Mouse (Mus musculus): ENCODE data around the gene Erap1. TPM values are rescaled to one million over a fixed set of nuclear protein-coding genes. Genes with fewer than 3 reads are reported as not detected.

Erap1 gene
- polyA plus RNA-seq, 1 experiment from 2014 or later: 7.2 TPM

GRCm38 (mm10) chr13:74696225-74696624, 56.9 kb downstream of the Erap1 start:
- Histone ChIP-seq H3K9ac (no peak overlapping the region), H3K27ac (no peak overlapping the region), H3K4me1 (no peaks in the 10 kb centered on the region), H3K4me3 (no peak overlapping the region), H3K27me3 (no peaks in the 10 kb centered on the region), H3K9me3 (no peaks in the 10 kb centered on the region), H3K36me3 (peaks cover 14% of the 10 kb centered on the region), H3K4me2 (replicated peaks) (no peak overlapping the region)
- no peak for ATAC-seq (ENCODE audit: low FRiP score, low read depth)
- WGBS: 47% methylated on average over 3 of the region's 3 CpGs

GRCm38 (mm10) chr13:74719002-74719401, 79.6 kb downstream of the Erap1 start:
- WGBS: 71% methylated on average over 2 of the region's 2 CpGs

GRCm38 (mm10) chr13:74733726-74734125, 94.4 kb downstream of the Erap1 start:
- Histone ChIP-seq H3K36me3 (peaks cover 52% of the 10 kb centered on the region), H3K9ac (no peak overlapping the region), H3K9me3 (no peaks in the 10 kb centered on the region)

More at GRCm38 (mm10) chr13:74719002-74719401, 79.6 kb downstream of the Erap1 start:
- H3K27ac ChIP-seq: no peak overlapping the region
- H3K4me3 ChIP-seq: no peak overlapping the region
- H3K27me3 ChIP-seq: no peaks in the 10 kb centered on the region
- ATAC-seq (ENCODE audit: low FRiP score, low read depth): no peak
- no peak overlapping the region for H3K4me2 ChIP-seq (replicated peaks)
- H3K9me3 ChIP-seq: 0 out of 2 replicates have a peak, but pooled peaks cover 6% of the 10 kb centered on the region
- peaks cover 38% of the 10 kb centered on the region for H3K36me3 ChIP-seq
- H3K4me1 ChIP-seq: no peaks in the 10 kb centered on the region
- no peak overlapping the region for H3K9ac ChIP-seq

GRCm38 (mm10) chr13:74735834-74736233, 96.5 kb downstream of the Erap1 start:
- Histone ChIP-seq H3K9ac (no peak overlapping the region), H3K9me3 (no peaks in the 10 kb centered on the region), H3K4me3 (no peak overlapping the region), H3K27me3 (no peaks in the 10 kb centered on the region), H3K4me1 (no peaks in the 10 kb centered on the region), H3K36me3 (peaks cover 46% of the 10 kb centered on the region), H3K4me2 (replicated peaks) (no peak overlapping the region), H3K27ac (no peak overlapping the region)
- no peak for ATAC-seq (ENCODE audit: low FRiP score, low read depth)
- 84% methylated on average over 5 of the region's 5 CpGs for WGBS

More at GRCm38 (mm10) chr13:74733726-74734125, 94.4 kb downstream of the Erap1 start:
- no peak overlapping the region for H3K27ac ChIP-seq
- no peak overlapping the region for H3K4me3 ChIP-seq
- no peaks in the 10 kb centered on the region for H3K27me3 ChIP-seq
- WGBS: 94% methylated on average over 4 of the region's 4 CpGs
- H3K4me1 ChIP-seq: no peaks in the 10 kb centered on the region
- H3K4me2 ChIP-seq (replicated peaks): no peak overlapping the region
- no peak for ATAC-seq (ENCODE audit: low FRiP score, low read depth)

GRCm38 (mm10) chr13:74736396-74736795, 97.0 kb downstream of the Erap1 start:
- H3K27ac ChIP-seq: no peak overlapping the region
- 87% methylated on average over 2 of the region's 2 CpGs for WGBS
- H3K36me3 ChIP-seq: peaks cover 44% of the 10 kb centered on the region

More at GRCm38 (mm10) chr13:74736396-74736795, 97.0 kb downstream of the Erap1 start:
- no peak overlapping the region for H3K4me2 ChIP-seq (replicated peaks)
- no peaks in the 10 kb centered on the region for H3K27me3 ChIP-seq
- H3K9ac ChIP-seq: no peak overlapping the region
- H3K9me3 ChIP-seq: no peaks in the 10 kb centered on the region
- H3K4me3 ChIP-seq: no peak overlapping the region
- H3K4me1 ChIP-seq: no peaks in the 10 kb centered on the region
- ATAC-seq (ENCODE audit: low FRiP score, low read depth): no peak

Other genes starting within 250 kb of the Erap1 start
- 5.3 and 6.6 TPM in 2 replicates for gene Zfp72, start 248.7 kb upstream of the Erap1 start, polyA plus RNA-seq (2015; fragmentation: Nextera tagmentation; extraction: Ambion mirVana)
- gene Ftl1-ps1, start 239.9 kb upstream of the Erap1 start, polyA plus RNA-seq (2015; fragmentation: Nextera tagmentation; extraction: Ambion mirVana): 95.3 and 95.4 TPM in 2 replicates
- gene Zfp825, start 145.6 kb upstream of the Erap1 start, polyA plus RNA-seq (2015; fragmentation: Nextera tagmentation; extraction: Ambion mirVana): 26.1 and 26.5 TPM in 2 replicates
- 34.1 and 34.3 TPM in 2 replicates for gene Cast, start 169.2 kb downstream of the Erap1 start, polyA plus RNA-seq (2015; fragmentation: Nextera tagmentation; extraction: Ambion mirVana)